Mouse (Mus musculus): ENCODE results near the gene Tulp1.
A peak's percentile ranks its signal among the peaks of the same experiment; 100 is the strongest.
"Not testable (repeated sequence)": the region's sequence is repeated elsewhere in the genome, so short reads cannot be mapped to it uniquely, and the experiment has no call there.

The Tulp1 gene

GRCm38 (mm10) chr17:28337547-28337946 is 27.5 kb downstream of the Tulp1 start:
- no peak for DNase-seq (ENCODE audit: low spot score)

GRCm38 (mm10) chr17:28335267-28335666 is 29.8 kb downstream of the Tulp1 start:
- DNase-seq (ENCODE audit: low spot score), result no peak

- DNase-seq (ENCODE audit: low spot score), result no peak
Measured at GRCm38 (mm10) chr17:28332915-28333546, 32.0 kb downstream of the Tulp1 start.

- no peak for DNase-seq (ENCODE audit: low spot score)
Measured at GRCm38 (mm10) chr17:28332113-28332914, 32.7 kb downstream of the Tulp1 start.

GRCm38 (mm10) chr17:28331241-28332112 is 33.5 kb downstream of the Tulp1 start:
- no peak for DNase-seq (ENCODE audit: low spot score)

GRCm38 (mm10) chr17:28330590-28330989 is 34.4 kb downstream of the Tulp1 start:
- DNase-seq (ENCODE audit: low spot score), result not testable (repeated sequence)

GRCm38 (mm10) chr17:28330232-28330546 is 34.8 kb downstream of the Tulp1 start:
- DNase-seq (ENCODE audit: low spot score), result no peak

GRCm38 (mm10) chr17:28329503-28330231 is 35.4 kb downstream of the Tulp1 start:
- DNase-seq (ENCODE audit: low spot score), result no peak

GRCm38 (mm10) chr17:28328946-28329345 is 36.1 kb downstream of the Tulp1 start:
- DNase-seq (ENCODE audit: low spot score), result no peak

- peak; percentile 96 for DNase-seq (ENCODE audit: low spot score)
Measured at GRCm38 (mm10) chr17:28328366-28328928, 36.6 kb downstream of the Tulp1 start, which contains the start of gene Rpl10a. Gene Rpl10a (plus strand): TSS chr17:28328471.

- DNase-seq (ENCODE audit: low spot score), result no peak
Measured at GRCm38 (mm10) chr17:28327673-28328325, 37.2 kb downstream of the Tulp1 start.

GRCm38 (mm10) chr17:28326951-28327350 is 38.1 kb downstream of the Tulp1 start:
- no peak for DNase-seq (ENCODE audit: low spot score)

- DNase-seq (ENCODE audit: low spot score), result no peak
Measured at GRCm38 (mm10) chr17:28325751-28326150, 39.3 kb downstream of the Tulp1 start.

- DNase-seq (ENCODE audit: low spot score), result not testable (repeated sequence)
Measured at GRCm38 (mm10) chr17:28324416-28324815, 40.6 kb downstream of the Tulp1 start.

- no peak for DNase-seq (ENCODE audit: low spot score)
Measured at GRCm38 (mm10) chr17:28323786-28324185, 41.2 kb downstream of the Tulp1 start.

GRCm38 (mm10) chr17:28321700-28322099 is 43.3 kb downstream of the Tulp1 start:
- no peak for DNase-seq (ENCODE audit: low spot score)

GRCm38 (mm10) chr17:28317725-28318124 is 47.3 kb downstream of the Tulp1 start:
- DNase-seq (ENCODE audit: low spot score), result no peak

- DNase-seq (ENCODE audit: low spot score), result no peak
Measured at GRCm38 (mm10) chr17:28317091-28317490, 47.9 kb downstream of the Tulp1 start.

- no peak for DNase-seq (ENCODE audit: low spot score)
Measured at GRCm38 (mm10) chr17:28316476-28316875, 48.5 kb downstream of the Tulp1 start.

- DNase-seq (ENCODE audit: low spot score), result no peak
Measured at GRCm38 (mm10) chr17:28315611-28316160, 49.3 kb downstream of the Tulp1 start.

- DNase-seq (ENCODE audit: low spot score), result no peak
Measured at GRCm38 (mm10) chr17:28313880-28314225, 51.2 kb downstream of the Tulp1 start.

Measured in urinary bladder, postnatal 10 days (tissue).